Mouse (Mus musculus) hindbrain, postnatal 0 days (tissue): Measurements from ENCODE around the gene Rbm10. TPM values are rescaled to one million over a fixed set of nuclear protein-coding genes. Genes with fewer than 3 reads are reported as not detected.
A peak's percentile ranks its signal among the peaks of the same experiment; 100 is the strongest.

Source experiments
- ATAC-seq: fragments of 200-750 bp; cut with Nextera tagmentation; 2 replicates; pipeline ENCODE4 v1.8.0; 2017; ENCODE audit warnings: mild to moderate bottlenecking, moderate TSS enrichment, moderate library complexity
- DNase-seq: peaks from one replicate; pipeline ENCODE4 v3.0.0-alpha.2; 2015; ENCODE audit warnings: low spot score
- H3K27ac ChIP-seq: fragments of 300-500 bp; sonication (generic); 2 replicates; pipeline ENCODE4 v1.5.1; 2014; ENCODE audit warnings: mild to moderate bottlenecking
- H3K27me3 ChIP-seq: fragments of 300-500 bp; sonication (generic); 2 replicates; pipeline ENCODE4 v1.6.1; 2014; ENCODE audit warnings: low read length, mixed read lengths; ENCODE audit not compliant: insufficient read depth
- H3K36me3 ChIP-seq: fragments of 300-500 bp; sonication (generic); 2 replicates; pipeline ENCODE4 v1.6.1; 2014; ENCODE audit warnings: low read length, mixed read lengths; ENCODE audit not compliant: insufficient read depth
- H3K4me1 ChIP-seq: fragments of 300-500 bp; sonication (generic); 2 replicates; pipeline ENCODE4 v1.6.1; 2014; ENCODE audit warnings: antibody characterized with exemption, low read length, mixed read lengths; ENCODE audit not compliant: insufficient read depth
- H3K4me2 ChIP-seq: fragments of 300-500 bp; sonication (generic); 2 replicates; pipeline ENCODE4 v1.6.1; 2014; ENCODE audit warnings: low read depth, mild to moderate bottlenecking, low read length, moderate library complexity, mixed read lengths
- H3K4me3 ChIP-seq: fragments of 300-500 bp; sonication (generic); 2 replicates; pipeline ENCODE4 v1.5.1; 2014; ENCODE audit warnings: low read length
- H3K9ac ChIP-seq: fragments of 300-500 bp; sonication (generic); replicated peaks from 2 replicates; pipeline ENCODE4 v1.6.1; 2014; ENCODE audit warnings: mild to moderate bottlenecking, low read length, moderate library complexity, mixed read lengths
- H3K9me3 ChIP-seq: fragments of 300-500 bp; sonication (generic); 2 replicates; pipeline ENCODE4 v1.6.1; 2016; ENCODE audit warnings: low read length, mixed read lengths
- CTCF ChIP-seq: IDR thresholded peaks from 2 replicates; pipeline ENCODE4 v1.5.1; 2016; ENCODE audit warnings: antibody characterized with exemption, control low read depth, low read depth
- WGBS: fragments of 180-500 bp; shearing (Covaris S2); extraction: QIAGEN DNeasy Blood & Tissue Kit; methylation state at CpG from one replicate; pipeline ENCODE4 v1.1.7; 2014; 5-methylcytosine and 5-hydroxymethylcytosine counted together
- polyA plus RNA-seq: library from polyadenylated mRNA; unstranded; fragments of >200 nt; fragmentation: Nextera tagmentation; extraction: Ambion mirVana; gene quantifications from 2 replicates; pipeline ENCODE4 v1.2.1, GENCODE M21; 2015
- total RNA-seq: library from RNA; depleted of rRNA; stranded (reverse); fragments of >200 nt; gene quantifications from 2 replicates; pipeline ENCODE4 v1.2.3, GENCODE M21; 2014

The Rbm10 gene
- total and polyA plus RNA-seq, 2 experiments from 2014 or later: 29.5 to 64.2 TPM

DNA sequence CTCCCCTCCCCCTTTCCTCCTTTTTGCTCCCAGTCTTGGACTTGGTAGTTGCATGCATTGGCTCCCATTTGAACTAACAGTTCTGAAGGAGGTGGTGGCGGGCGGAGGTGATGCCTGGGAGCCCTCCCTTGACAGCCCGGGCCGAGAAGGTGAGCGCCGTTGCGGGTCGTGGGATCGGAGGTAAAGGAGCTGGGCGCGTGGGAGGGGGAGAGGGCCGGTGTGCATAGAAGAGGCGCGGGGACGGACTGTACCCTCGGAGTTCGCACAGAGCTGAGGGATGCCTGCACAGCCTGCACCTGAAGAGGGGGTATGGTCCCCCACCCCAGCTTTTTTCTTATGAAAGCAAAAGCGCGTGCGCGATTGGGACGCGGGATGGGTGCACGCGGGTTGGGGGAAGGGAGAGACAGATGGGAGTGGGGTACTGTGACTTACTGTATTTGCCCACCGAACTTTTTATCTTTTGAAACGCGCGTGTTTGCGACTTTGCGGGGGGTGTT lies 648 bp downstream of the Rbm10 start:
- ATAC-seq (peak; percentile 54), DNase-seq (peak; percentile 68)
- Histone ChIP-seq H3K27me3 (no peaks in the 10 kb centered on the region), H3K4me1 (0 out of 2 replicates have a peak, but pooled peaks cover 4% of the 10 kb centered on the region), H3K9ac (peak overlapping the region; percentile 61), H3K27ac (peak overlapping the region; percentile 85), H3K4me3 (peak overlapping the region; percentile 56), H3K4me2 (peak overlapping the region; percentile 60), H3K9me3 (no peaks in the 10 kb centered on the region), H3K36me3 (no peaks in the 10 kb centered on the region)
- TF ChIP-seq CTCF: no peak
- WGBS: 30% methylated on average over 31 of the region's 31 CpGs

DNA sequence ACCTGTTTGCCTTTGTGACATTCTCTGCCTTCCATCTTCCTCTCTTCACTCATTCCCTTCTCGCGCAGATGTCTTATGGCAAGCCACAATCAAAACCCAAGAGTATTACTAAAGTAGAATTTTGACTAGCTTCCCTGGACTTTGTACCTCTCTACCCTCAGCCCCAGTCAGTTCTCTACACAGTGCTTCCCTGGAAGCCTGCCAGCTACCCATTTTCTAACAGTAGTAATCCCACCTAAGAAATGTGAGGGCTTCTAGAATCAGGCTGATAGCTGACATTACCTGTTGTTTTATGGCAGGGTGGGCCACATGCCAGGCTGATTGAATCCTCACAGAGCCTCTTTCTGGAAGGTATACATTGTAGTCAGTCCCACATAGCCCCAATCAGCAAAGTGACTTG lies 20.8 kb downstream of the Rbm10 start:
- H3K9me3 ChIP-seq: no peaks in the 10 kb centered on the region
- no peak overlapping the region for H3K4me3 ChIP-seq
- H3K36me3 ChIP-seq: peaks cover 13% of the 10 kb centered on the region; the same call in 1 of the 2 replicates
- WGBS: 96% methylated on average over 2 of the region's 2 CpGs
- H3K9ac ChIP-seq: no peak overlapping the region
- H3K27ac ChIP-seq: no peak overlapping the region
- TF ChIP-seq CTCF: no peak
- H3K4me2 ChIP-seq: no peak overlapping the region
- no peaks in the 10 kb centered on the region for H3K27me3 ChIP-seq
- no peaks in the 10 kb centered on the region for H3K4me1 ChIP-seq
- DNase-seq (no peak), ATAC-seq (no peak)

DNA sequence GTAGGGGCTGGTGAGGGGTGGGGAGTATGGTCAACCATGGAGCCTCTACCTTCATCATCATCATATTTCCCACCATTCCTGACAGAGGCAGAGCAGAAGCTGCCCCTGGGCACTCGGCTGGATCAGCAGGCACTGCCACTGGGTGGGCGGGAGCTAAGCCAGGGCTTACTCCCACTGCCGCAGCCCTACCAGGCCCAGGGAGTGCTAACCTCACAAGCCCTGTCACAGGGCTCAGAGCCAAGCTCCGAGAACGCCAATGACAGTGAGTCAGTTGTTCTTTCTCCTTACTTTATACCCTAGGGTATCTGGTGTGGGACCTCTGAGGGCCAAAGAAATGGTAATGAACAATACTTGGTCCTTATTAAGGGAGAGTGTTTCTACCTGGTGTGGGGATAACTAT lies 27.5 kb downstream of the Rbm10 start:
- DNase-seq (no peak), ATAC-seq (no peak)
- H3K9me3 ChIP-seq: no peaks in the 10 kb centered on the region
- H3K27me3 ChIP-seq: no peaks in the 10 kb centered on the region
- H3K36me3 ChIP-seq: peaks cover 20% of the 10 kb centered on the region; the same call in 1 of the 2 replicates
- no peak overlapping the region for H3K4me2 ChIP-seq
- no peak for TF ChIP-seq CTCF
- no peak overlapping the region for H3K9ac ChIP-seq
- no peak overlapping the region for H3K27ac ChIP-seq
- H3K4me3 ChIP-seq: no peak overlapping the region
- WGBS: 82% methylated on average over 5 of the region's 5 CpGs
- no peaks in the 10 kb centered on the region for H3K4me1 ChIP-seq

DNA sequence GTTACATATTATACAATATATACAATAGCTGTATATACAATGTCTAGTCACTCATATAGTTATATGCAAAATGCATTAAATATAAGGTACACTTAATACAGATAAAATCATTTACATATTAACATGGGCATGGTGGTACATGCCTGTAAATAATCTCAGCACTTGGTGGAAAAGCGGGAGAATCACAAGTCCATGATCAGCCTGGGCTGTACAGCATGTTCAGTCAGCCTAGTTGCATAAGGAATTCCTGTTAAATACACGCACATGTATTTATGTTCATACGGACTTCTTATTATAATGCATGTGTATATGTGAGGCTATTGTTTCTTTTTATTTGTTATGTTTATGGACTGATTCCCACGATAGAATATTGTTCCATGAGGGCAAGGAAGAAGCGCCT lies 40.3 kb downstream of the Rbm10 start:
- no peak overlapping the region for H3K9ac ChIP-seq
- H3K27me3 ChIP-seq: no peaks in the 10 kb centered on the region
- DNase-seq: no peak
- peak overlapping the region; percentile 71 for H3K4me2 ChIP-seq
- H3K9me3 ChIP-seq: no peaks in the 10 kb centered on the region
- 36% methylated on average over 5 of the region's 5 CpGs for WGBS
- TF ChIP-seq CTCF: no peak
- H3K4me1 ChIP-seq: no peaks in the 10 kb centered on the region
- no peak overlapping the region for H3K27ac ChIP-seq
- ATAC-seq: no peak; the same call in 1 of the 2 replicates
- peak overlapping the region; percentile 44 for H3K4me3 ChIP-seq
- no peaks in the 10 kb centered on the region for H3K36me3 ChIP-seq

DNA sequence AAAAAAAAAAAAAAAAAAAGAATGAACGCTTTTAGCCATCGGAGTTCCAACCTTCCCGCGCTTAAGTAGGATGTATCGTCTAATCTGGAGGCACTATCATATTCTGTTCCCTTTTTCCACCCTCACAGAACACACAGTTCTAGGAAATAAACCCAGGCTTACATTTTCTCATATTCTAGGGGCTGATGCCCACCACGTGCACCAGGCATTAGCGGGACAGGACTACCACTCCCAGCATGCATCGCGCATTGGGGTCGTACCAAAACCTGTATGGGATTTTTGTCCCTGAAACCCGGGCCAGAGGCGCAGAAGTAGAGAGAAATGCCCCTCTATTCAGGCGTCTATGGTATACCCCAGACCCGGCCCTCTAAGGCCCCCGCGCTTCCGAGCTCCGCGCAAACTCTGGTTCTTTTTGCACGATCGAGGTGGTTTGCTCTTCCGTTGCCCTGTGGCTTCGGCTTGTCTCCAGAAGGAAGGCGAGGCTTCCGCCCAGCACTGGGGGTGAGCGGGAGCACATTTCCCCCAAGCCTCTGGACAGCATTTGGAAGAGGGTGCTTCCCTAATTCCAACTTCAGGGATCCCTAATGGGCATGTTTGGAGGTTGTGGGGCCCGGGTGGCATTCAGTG lies 40.8 kb downstream of the Rbm10 start, which contains the start of gene Uba1:
Uba1 (plus strand) TSS at position 301 of the 627 bp plus-strand sequence.
- peak within 1 kb of the TSS; percentile 26; the same call in 1 of the 2 replicates for H3K27ac ChIP-seq
- peak; percentile 87 for ATAC-seq
- peak within 1 kb of the TSS; percentile 44 for H3K4me3 ChIP-seq
- no peak for TF ChIP-seq CTCF
- H3K4me2 ChIP-seq: peak within 1 kb of the TSS; percentile 71
- 0 out of 2 replicates have a peak within 1 kb of the TSS, but pooled peaks have one; percentile 30 for H3K9ac ChIP-seq
- H3K27me3 ChIP-seq: no peaks in the 10 kb centered on the region
- WGBS: 30% methylated on average over 27 of the region's 27 CpGs
- DNase-seq: peak; percentile 89
- no peaks in the 10 kb centered on the region for H3K36me3 ChIP-seq
- no peaks in the 10 kb centered on the region for H3K4me1 ChIP-seq
- H3K9me3 ChIP-seq: no peaks in the 10 kb centered on the region

DNA sequence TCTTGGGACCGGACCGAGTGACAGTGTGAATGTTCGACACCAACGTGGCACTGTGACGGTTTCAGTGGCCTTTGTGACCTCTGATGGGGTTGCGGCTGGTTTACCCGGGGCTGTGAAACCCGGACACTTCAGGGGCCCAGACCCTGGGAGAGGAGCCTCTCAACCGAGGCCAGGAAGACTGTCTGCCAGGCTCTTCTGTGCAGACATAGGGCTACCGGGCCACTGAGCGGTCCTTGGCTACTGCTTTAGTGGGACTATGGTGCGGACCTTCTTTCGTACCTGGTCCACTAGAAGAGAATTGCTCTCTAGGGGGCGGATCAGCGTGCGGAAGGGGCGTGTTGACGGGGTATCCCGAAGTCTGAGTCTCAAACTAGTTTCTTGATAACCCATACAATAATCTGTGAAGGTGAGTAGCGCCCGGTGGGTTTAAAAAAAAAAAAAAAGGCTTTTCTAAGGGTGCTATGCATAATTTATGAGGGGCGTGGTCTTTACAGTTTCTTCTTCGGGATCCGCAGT lies 41.6 kb downstream of the Rbm10 start:
- no peaks in the 10 kb centered on the region for H3K27me3 ChIP-seq
- whole genome bisulfite sequencing: 24% methylated on average over 24 of the region's 24 CpGs
- H3K4me1 ChIP-seq: no peaks in the 10 kb centered on the region
- ATAC-seq (no peak), DNase-seq (no peak)
- H3K4me2 ChIP-seq: peak overlapping the region; percentile 71
- peak overlapping the region; percentile 44 for H3K4me3 ChIP-seq
- TF ChIP-seq CTCF: no peak
- 0 out of 2 replicates have a peak overlapping the region, but pooled peaks have one; percentile 26 for H3K27ac ChIP-seq
- 0 out of 2 replicates have a peak overlapping the region, but pooled peaks have one; percentile 30 for H3K9ac ChIP-seq
- H3K36me3 ChIP-seq: no peaks in the 10 kb centered on the region
- H3K9me3 ChIP-seq: no peaks in the 10 kb centered on the region

DNA sequence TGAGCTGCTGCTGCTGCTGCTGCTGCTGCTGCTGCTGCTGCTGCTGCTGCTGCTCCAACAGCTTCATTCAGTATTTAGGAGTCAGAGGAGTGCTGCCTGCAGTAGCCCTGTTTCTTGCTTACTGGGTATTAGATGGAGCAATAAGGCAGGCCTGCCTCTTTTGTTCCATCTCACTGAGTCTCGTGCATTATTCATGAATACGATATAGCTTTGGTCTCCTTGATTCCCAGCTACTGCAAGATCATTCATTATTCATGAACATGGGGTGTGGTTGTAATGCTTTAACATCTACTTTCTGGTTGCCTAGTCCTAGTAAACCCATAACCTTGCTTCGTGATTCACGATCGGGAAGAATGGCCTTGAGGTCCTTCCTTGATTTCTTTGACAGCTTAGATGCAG lies 45.0 kb downstream of the Rbm10 start:
- WGBS: 34% methylated on average over 5 of the region's 5 CpGs
- no peak for TF ChIP-seq CTCF
- no peaks in the 10 kb centered on the region for H3K36me3 ChIP-seq
- H3K4me1 ChIP-seq: no peaks in the 10 kb centered on the region; the same call in 1 of the 2 replicates
- H3K4me3 ChIP-seq: no peak overlapping the region
- no peaks in the 10 kb centered on the region for H3K9me3 ChIP-seq
- ATAC-seq (peak; percentile 28), DNase-seq (no peak)
- H3K9ac ChIP-seq: no peak overlapping the region
- H3K4me2 ChIP-seq: no peak overlapping the region
- H3K27ac ChIP-seq: 0 out of 2 replicates have a peak overlapping the region, but pooled peaks have one; percentile 88
- H3K27me3 ChIP-seq: no peaks in the 10 kb centered on the region
